Mouse (Mus musculus): Measurements from ENCODE around the gene Gtf3c5. TPM values are rescaled to one million over a fixed set of nuclear protein-coding genes. Genes with fewer than 3 reads are reported as not detected.

The Gtf3c5 gene
- total and polyA plus RNA-seq, 3 experiments = 22.5 to 50.2 TPM; not detected in 1

GRCm38 (mm10) chr2:28607341-28608165 is 24.0 kb upstream of the Gtf3c5 start (continued):
- TF ChIP-seq KAT2A (conservative IDR thresholded peaks at IDR 0.05; ENCODE audit: low read depth, low read length) (no peak), POLR2AphosphoS2 (IDR thresholded peaks at IDR 0.05; ENCODE audit: low read length) (peak; percentile 76), ELF1 (IDR thresholded peaks at IDR 0.05; ENCODE audit: low read depth, low read length) (no peak), ZNF384 (IDR thresholded peaks at IDR 0.05; ENCODE audit: low read depth, low read length) (no peak)

DNA sequence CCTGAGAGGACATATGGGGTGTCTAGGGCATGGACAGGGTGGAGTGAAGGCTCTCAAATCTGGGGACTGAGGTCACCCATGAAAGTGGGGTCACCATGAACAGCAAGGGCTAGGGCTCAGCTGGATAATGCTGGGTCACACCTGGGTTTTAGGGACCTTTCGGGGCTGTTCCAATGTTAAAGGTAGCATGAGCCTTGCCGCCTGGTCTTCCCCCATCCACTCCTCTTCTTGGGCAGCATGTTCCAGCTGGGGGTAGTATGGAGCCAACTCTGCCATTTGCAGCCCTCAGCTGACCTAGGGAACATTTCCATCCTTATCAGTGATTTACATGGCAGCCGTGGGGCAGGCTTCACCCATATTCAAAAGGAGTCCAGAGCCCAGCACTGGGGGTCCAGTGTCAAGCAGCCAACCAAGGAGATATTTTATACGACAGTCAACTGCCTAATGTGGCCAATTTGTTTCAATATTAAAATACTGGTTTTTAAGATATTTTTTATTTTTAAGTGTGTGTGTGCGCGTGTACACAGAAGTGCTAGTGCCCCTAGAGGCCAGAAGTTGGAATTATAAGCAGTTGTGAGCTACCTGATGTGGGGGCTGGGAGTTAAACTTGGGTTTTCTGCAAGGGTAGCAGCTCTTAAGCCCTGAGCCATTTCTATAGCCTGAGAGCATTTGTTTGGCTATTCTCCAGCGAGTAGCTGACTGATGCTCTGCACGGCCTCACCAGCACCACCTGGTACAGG is 23.2 kb upstream of the Gtf3c5 start:
- Histone ChIP-seq H3K27me3 (ENCODE audit: control insufficient read depth in 1 of 2, insufficient read depth in 2 of 2, low read length in 2 of 2) (no peaks in the 10 kb centered on the region), H3K9ac (ENCODE audit: control insufficient read depth, low read depth, low read length, poor library complexity, severe bottlenecking) (peak overlapping the region; percentile 59), H3K9me3 (replicated peaks; ENCODE audit: insufficient read depth, low read length) (no peaks in the 10 kb centered on the region), H3K79me2 (ENCODE audit: control insufficient read depth, insufficient read depth, low read length, poor library complexity) (peaks cover 2% of the 10 kb centered on the region; the same call in 1 of the 2 replicates), H3K4me1 (ENCODE audit: control insufficient read depth in 1 of 2, insufficient read depth in 2 of 2, low read length in 2 of 2) (peaks cover 12 to 54% of the 10 kb centered on the region in 2 experiments), H3K4me3 (ENCODE audit: control insufficient read depth in 1 of 2, insufficient read depth in 1 of 2, low read depth in 2 of 2, low read length in 2 of 2) (peak overlapping the region; percentile 5 to 8; a peak in 2 of 4 replicates), H3K36me3 (ENCODE audit: control insufficient read depth in 1 of 2, insufficient read depth in 2 of 2, low read length in 2 of 2) (peaks cover 4 to 53% of the 10 kb centered on the region in 2 experiments), H3K27ac (ENCODE audit: control insufficient read depth, low read depth, low read length) (peak overlapping the region; percentile 93)
- peak; percentile 15; the same call in 1 of the 2 replicates for TF ChIP-seq RAD21 (IDR thresholded peaks at IDR 0.05; ENCODE audit: low read depth, low read length)
- TF ChIP-seq UBTF (IDR thresholded peaks at IDR 0.05; ENCODE audit: borderline replicate concordance, insufficient read depth, low read depth, low read length) = no peak
- TF ChIP-seq BHLHE40 (IDR thresholded peaks at IDR 0.05; ENCODE audit: borderline replicate concordance, low read depth, low read length) = no peak
- no peak for TF ChIP-seq MYB (IDR thresholded peaks at IDR 0.05; ENCODE audit: low read depth, low read length)
- TF ChIP-seq SIN3A (IDR thresholded peaks at IDR 0.05; ENCODE audit: low read length) = peak; percentile 29; the same call in 1 of the 2 replicates
- peak; percentile 16 for TF ChIP-seq CHD1 (IDR thresholded peaks at IDR 0.05; ENCODE audit: low read depth, low read length)
- no peak for TF ChIP-seq E2F4 (IDR thresholded peaks at IDR 0.05; ENCODE audit: borderline replicate concordance, low read depth, low read length)
- peak; percentile 53 for TF ChIP-seq MXI1 (IDR thresholded peaks at IDR 0.05; ENCODE audit: low read depth, low read length)
- TF ChIP-seq MAX (IDR thresholded peaks at IDR 0.05; ENCODE audit: low read length) = no peak
- no peak for TF ChIP-seq NELFE (IDR thresholded peaks at IDR 0.05; ENCODE audit: low read depth, low read length)
- no peak for TF ChIP-seq JUND (IDR thresholded peaks at IDR 0.05; ENCODE audit: low read depth, low read length)
- TF ChIP-seq TAL1 (IDR thresholded peaks at IDR 0.05; ENCODE audit: low read length) = no peak
- TF ChIP-seq GATA1 (IDR thresholded peaks at IDR 0.05; ENCODE audit: low read depth, low read length) = peak; percentile 49
- 0 out of 2 replicates have a peak, but pooled peaks have one; percentile 51 for TF ChIP-seq ZMIZ1 (IDR thresholded peaks at IDR 0.05; ENCODE audit: low read depth, low read length)
- peak; percentile 11; the same call in 1 of the 2 replicates for TF ChIP-seq SMC3 (IDR thresholded peaks at IDR 0.05; ENCODE audit: low read depth, low read length)
- peak; percentile 3; the same call in 1 of the 2 replicates for TF ChIP-seq ZC3H11A (IDR thresholded peaks at IDR 0.05; ENCODE audit: low read depth, low read length)
- peak; percentile 42 to 64 (median 44); a peak in 5 of 6 replicates for TF ChIP-seq CTCF (IDR thresholded peaks at IDR 0.05 in 2 of 3, conservative IDR thresholded peaks at IDR 0.05 in 1 of 3; ENCODE audit: control insufficient read depth in 1 of 3, insufficient read depth in 1 of 3, low read depth in 2 of 3, low read length in 3 of 3, poor library complexity in 1 of 3, severe bottlenecking in 1 of 3)
- no peak for TF ChIP-seq NRF1 (IDR thresholded peaks at IDR 0.05; ENCODE audit: insufficient read depth, low read depth, low read length, poor library complexity, severe bottlenecking)
- no peak for TF ChIP-seq GABPA (IDR thresholded peaks at IDR 0.05; ENCODE audit: low read depth, low read length)
- TF ChIP-seq MAZ (IDR thresholded peaks at IDR 0.05; ENCODE audit: low read depth, low read length) = peak; percentile 80; the same call in 1 of the 2 replicates
- TF ChIP-seq ELF1 (IDR thresholded peaks at IDR 0.05; ENCODE audit: low read depth, low read length) = no peak
- peak; percentile 69; the same call in 1 of the 2 replicates for TF ChIP-seq MYC (IDR thresholded peaks at IDR 0.05; ENCODE audit: low read depth, low read length)
- TF ChIP-seq CHD2 (IDR thresholded peaks at IDR 0.05; ENCODE audit: low read length) = peak; percentile 64; the same call in 1 of the 2 replicates
- TF ChIP-seq HCFC1 (IDR thresholded peaks at IDR 0.05; ENCODE audit: low read depth, low read length) = peak; percentile 61
- 0 out of 2 replicates have a peak, but pooled peaks have one; percentile 16 for TF ChIP-seq TBP (IDR thresholded peaks at IDR 0.05; ENCODE audit: low read depth, low read length)
- TF ChIP-seq KAT2A (conservative IDR thresholded peaks at IDR 0.05; ENCODE audit: low read depth, low read length) = no peak
- TF ChIP-seq ETS1 (IDR thresholded peaks at IDR 0.05; ENCODE audit: low read depth, low read length) = peak; percentile 55; the same call in 1 of the 2 replicates
- TF ChIP-seq EP300 (IDR thresholded peaks at IDR 0.05; ENCODE audit: low read depth in 1 of 2, low read length in 2 of 2) = peak; percentile 4 to 41; a peak in 1 of 4 replicates
- peak; percentile 86 for DNase-seq (ENCODE audit: low read depth, low spot score)

All from MEL (cell line).